21 mouse cellular contexts compared by ENCODE assay signal in genomic region chr10:128390366-128390765, GRCm38 (mm10). TPM values are rescaled to one million over a fixed set of nuclear protein-coding genes. Genes with fewer than 3 reads are reported as not detected.
"Had no signal": no experiment of that assay in that cellular context is flagged by ENCODE, and none has a peak within 500 bp of the region (broad histone marks: within the 10 kb centered on the region; RNA-seq: fewer than 3 reads in every experiment).

No protein-coding gene starts in this region.

- H3K27ac ChIP-seq: kidney, embryonic 15.5 days; left cerebral cortex, adult 2 months; limb, embryonic 10.5 days; liver, embryonic 15.5 days; midbrain, embryonic 10.5 days; midbrain, embryonic 15.5 days; neural tube, embryonic 13.5 days had no signal

- H3K9ac ChIP-seq: kidney, embryonic 15.5 days; liver, embryonic 15.5 days; lung, embryonic 14.5 days; midbrain, embryonic 15.5 days; neural tube, embryonic 13.5 days had no signal

- H3K9me3 ChIP-seq: kidney, embryonic 15.5 days; limb, embryonic 10.5 days; liver, embryonic 15.5 days; midbrain, embryonic 10.5 days; midbrain, embryonic 15.5 days; neural tube, embryonic 13.5 days had no signal

- H3K4me3 ChIP-seq: kidney, embryonic 15.5 days; left cerebral cortex, adult 2 months; limb, embryonic 10.5 days; liver, embryonic 15.5 days; midbrain, embryonic 10.5 days; midbrain, embryonic 15.5 days; neural tube, embryonic 13.5 days had no signal

- ATAC-seq: midbrain, embryonic 15.5 days had no signal

- H3K27me3 ChIP-seq: kidney, embryonic 15.5 days; liver, embryonic 15.5 days; midbrain, embryonic 15.5 days; neural tube, embryonic 13.5 days had no signal

- DNase-seq: kidney, adult 18-20 months; lung, embryonic 14.5 days; lung, postnatal 10 days; lung, postnatal 4 days; retina, postnatal 1 day; right cerebral cortex, postnatal 4 days; spleen, adult 18-20 months; thymus, adult 2 months; thymus, postnatal 25 days had no signal

- H3K4me1 ChIP-seq: midbrain, embryonic 15.5 days; neural tube, embryonic 13.5 days had no signal

- H3K4me2 ChIP-seq: kidney, embryonic 15.5 days; liver, embryonic 11.5 days; liver, embryonic 15.5 days; lung, embryonic 14.5 days; midbrain, embryonic 15.5 days; neural tube, embryonic 13.5 days had no signal

RNA-seq across cellular contexts. Expression of gene Slc39a5, which starts 10.7 kb away (rescaled TPM):
- total RNA-seq: layer of hippocampus, postnatal 25 days; left cerebral cortex, adult 2 months; megakaryocyte, adult 5-6 weeks; monocyte, adult 5-6 weeks had no signal
- polyA plus RNA-seq: midbrain, embryonic 15.5 days; neural tube, embryonic 13.5 days; urinary bladder, adult 2 months had no signal
